Mouse (Mus musculus) kidney, adult 11 months (tissue): ENCODE data around the gene Plagl2.
A peak's percentile ranks its signal among the peaks of the same experiment; 100 is the strongest.

Experiments
- DNase-seq: peaks from one replicate; pipeline ENCODE4 v3.0.0; 2022

Plagl2 gene

DNA sequence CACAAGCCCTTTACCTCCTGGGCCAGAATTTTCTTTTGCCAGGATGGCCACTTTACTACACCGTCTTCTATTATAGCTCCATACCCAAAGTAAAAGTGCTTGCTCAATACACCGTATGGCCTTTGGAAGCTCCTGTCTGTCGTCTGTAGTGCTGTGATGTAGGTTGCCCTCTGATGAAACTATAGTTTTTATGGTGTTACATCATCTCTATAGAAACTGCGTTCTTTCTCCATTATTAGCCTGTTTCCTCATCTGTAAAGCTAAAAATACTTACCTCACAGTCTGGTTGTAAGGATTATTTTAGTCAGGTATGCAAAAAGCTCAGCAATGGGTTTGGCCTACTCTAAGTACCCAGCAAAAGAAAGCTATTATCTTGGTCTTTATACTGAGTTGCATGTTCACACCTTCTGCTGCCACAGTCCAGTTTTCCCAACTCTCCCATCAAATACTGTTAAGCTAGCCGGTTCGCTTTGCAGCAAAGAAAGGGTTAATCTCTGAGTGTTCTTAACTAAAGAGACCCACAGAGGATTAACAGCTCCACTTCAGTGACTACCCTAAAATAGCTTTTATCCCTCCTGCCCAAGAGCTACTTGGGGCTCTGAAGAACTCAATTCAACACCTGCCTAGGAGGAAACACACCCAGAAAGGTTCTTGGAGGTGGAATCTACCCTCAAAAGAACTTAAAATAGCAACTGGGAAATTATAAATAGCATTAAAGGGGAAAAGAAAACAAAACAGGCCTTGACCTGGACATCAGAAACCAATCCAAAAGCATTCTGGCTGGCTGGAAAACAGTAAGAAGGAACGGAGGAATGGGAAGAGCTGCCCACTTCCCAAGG lies 2.0 kb downstream of the Plagl2 start:
- no peak for DNase-seq

DNA sequence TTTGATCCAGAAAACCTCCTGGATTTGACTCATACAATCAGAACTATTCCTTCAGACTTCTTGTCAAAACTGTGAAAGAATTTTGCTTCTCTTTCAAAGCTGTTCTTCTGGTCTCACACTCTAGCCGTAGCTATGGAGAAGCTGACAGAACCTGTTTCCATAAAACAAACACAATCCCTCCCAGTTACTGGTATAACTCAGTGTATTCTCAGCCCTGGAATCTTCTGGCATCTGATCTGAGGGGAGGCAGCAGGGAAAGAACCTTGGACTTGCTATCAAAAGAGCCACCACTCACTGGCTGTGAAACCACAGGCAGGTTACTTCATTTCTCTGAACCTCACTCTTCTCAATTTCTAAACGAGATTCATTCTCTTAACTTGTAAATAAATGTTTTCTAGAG lies 2.8 kb downstream of the Plagl2 start:
- no peak for DNase-seq

DNA sequence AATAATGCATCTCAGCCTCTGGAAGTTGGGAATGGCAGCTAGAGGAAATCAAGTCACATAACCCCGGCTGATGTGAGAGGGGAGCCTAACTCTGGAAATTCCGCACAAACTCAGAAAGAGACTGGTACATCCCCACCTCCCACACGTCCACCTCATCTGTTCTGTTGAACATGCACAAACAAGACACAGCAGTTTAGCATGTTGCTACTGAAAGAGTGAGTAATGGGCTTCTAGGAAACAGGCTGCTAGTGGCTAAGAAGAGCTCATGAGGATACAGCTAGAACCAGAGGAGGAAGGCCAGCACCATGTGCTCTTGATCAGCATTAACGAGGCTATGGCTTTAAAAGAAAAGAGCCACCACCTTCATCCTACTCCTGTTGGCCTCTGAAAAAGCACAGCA lies 3.3 kb downstream of the Plagl2 start:
- DNase-seq: no peak

DNA sequence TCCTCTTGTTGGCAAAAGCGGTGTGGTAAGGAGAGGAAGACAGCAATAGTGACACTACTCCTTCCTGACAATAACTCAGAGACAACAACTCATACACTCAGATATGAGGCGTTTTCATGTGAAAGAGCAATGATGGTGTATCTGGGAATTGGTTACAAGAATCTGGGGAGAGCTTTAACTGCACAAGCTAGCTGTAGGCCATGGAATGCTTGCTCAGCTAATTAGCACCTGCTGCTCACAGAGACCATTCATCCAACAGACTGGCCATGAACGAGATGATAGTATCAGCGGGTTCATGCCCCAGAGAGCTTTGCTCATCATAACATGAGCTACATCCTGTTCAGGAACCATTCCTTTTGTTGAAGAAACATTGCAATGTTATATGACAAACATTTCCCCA lies 4.0 kb downstream of the Plagl2 start:
- no peak for DNase-seq

- DNase-seq: peak; percentile 33
Measured at GRCm38 (mm10) chr2:153228523-153228922, 12.7 kb downstream of the Plagl2 start.

GRCm38 (mm10) chr2:153227959-153228358 lies 13.3 kb downstream of the Plagl2 start:
- DNase-seq: no peak

DNA sequence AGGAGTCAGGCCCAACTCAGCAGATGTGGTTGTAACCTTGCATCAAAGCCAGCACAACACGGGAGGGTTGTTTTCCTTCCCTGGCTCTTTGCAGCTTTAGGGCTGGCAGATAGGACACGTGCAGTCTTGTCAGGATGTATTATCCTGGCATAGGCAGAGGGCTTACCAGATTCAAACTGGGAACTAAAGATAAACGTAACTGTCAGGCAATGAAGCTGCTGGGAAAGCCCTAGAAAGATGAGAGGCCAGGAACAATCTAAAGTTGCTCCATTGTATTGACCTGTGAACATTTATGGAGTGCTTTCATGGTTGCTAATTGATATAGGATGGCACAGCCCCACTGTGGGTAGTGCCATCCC lies 15.7 kb downstream of the Plagl2 start:
- no peak for DNase-seq

DNA sequence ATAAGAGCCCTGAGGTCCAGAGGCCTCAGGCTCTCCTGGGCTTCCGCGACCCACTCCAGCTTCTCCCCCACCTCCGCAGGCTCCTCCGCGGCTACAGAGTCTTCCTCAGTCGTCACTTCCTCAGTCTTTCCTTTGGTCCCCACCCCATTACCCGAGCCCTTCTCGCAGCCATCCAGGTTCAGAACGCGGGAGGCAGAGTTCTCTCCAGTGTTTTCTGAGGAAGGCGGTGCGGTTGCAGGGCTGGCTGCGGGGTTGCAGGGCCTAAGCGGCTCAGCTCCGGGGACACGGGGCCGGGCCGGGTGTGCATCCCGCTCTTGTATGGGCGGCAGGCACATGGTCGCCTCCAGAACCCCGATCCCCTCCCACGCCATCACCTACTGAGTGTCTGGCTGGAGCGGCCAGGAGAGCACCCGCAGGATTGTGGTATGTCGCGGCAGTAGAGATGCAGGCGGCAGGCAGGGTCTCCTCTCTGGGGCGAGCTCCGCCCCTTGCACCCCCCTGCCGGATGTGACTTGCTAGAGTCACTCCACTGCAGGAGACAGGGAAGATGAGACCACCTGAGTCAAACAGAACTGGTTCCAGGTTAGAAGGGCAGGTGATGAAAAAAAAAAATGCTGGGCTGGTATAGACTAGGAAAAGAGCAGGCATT lies 16.2 kb downstream of the Plagl2 start, which contains the start of gene Tspyl3:
TSS of gene Tspyl3 (minus strand) at position 496 of the 649 bp plus-strand sequence.
- no peak for DNase-seq

DNA sequence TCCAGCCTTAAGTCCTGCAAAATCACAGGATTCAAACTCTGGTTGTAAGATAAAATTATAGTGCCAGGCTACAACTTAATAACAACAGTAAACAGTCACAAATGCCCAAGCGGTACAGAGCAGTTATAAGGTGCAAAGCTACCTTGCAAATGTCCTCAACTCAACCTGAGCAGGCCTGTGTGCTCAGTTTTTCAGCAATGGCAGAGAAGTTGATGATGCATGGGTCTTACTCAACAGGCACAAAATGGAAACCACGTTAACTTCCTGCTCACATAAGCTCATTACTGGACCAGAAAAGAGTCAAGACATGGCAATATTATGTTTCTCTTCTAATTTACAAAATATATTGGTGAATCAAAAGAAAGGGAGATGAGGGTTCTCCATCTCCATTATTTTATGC lies 18.7 kb downstream of the Plagl2 start:
- DNase-seq: no peak

DNA sequence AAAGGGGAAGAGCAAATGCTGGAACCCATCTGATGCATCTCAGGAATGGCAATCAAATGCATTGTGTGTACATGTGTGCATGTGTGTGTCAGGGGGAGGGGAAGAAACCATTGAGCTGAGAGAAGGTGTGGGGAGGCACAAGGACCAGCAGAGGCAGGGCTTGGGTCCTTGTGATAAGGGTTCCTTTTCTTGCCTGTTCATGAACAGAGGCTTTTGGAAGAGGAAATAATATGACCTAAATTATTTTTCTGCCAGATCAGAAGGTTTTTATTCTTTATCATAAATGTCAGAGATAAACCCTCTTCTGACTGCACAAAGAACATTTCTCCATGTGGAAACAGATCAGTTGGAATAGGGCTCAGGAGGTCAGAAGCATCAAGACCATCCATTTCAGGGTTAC lies 19.1 kb downstream of the Plagl2 start:
- no peak for DNase-seq

DNA sequence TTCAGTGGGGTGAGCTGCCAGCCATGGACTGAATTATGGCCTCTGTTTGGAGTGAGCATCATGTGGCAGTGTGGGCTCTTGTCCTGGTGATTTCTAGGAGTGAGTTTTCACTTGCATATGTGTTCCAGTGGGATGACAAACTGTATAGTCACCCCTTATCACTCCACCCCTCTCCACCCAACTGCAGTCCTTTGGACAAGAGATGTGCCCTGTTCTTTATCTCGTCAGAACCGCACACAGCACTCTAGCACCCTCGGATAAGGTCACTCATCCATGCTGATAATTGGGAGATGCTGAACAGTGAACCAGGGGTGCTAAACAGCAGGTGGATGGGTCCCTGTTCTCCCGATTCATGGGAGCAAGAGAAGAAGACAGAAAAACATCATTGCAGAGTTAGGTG lies 19.6 kb downstream of the Plagl2 start:
- no peak for DNase-seq

GRCm38 (mm10) chr2:153218516-153218915 lies 22.7 kb downstream of the Plagl2 start:
- no peak for DNase-seq

- no peak for DNase-seq
Measured at GRCm38 (mm10) chr2:153217826-153218340, 23.3 kb downstream of the Plagl2 start.

- no peak for DNase-seq
Measured at GRCm38 (mm10) chr2:153215421-153215820, 25.8 kb downstream of the Plagl2 start.

GRCm38 (mm10) chr2:153214771-153215259 lies 26.4 kb downstream of the Plagl2 start:
- no peak for DNase-seq

- no peak for DNase-seq
Measured at GRCm38 (mm10) chr2:153213351-153213750, 27.9 kb downstream of the Plagl2 start.

DNA sequence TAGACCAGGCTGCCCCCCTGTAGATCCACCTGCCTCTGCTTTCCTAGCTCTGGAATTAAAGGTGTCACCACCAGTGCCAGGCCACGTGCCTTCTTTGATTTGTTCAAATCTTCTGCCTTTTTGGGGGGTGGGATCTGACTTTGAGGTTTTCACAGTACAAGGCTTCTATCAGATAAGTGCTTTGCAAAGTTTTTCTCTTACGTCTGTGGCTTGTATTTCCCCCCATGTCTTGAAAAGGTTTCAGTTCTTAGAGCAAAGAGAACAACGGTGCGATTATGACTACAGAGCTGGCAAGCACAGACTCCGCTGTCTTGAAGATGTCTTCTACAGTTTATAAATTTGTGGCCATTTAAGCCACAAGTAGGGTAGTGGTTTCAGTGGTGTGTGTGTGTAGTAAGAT lies 29.8 kb downstream of the Plagl2 start:
- no peak for DNase-seq

- DNase-seq: no peak
Measured at GRCm38 (mm10) chr2:153209286-153209685, 31.9 kb downstream of the Plagl2 start.

DNA sequence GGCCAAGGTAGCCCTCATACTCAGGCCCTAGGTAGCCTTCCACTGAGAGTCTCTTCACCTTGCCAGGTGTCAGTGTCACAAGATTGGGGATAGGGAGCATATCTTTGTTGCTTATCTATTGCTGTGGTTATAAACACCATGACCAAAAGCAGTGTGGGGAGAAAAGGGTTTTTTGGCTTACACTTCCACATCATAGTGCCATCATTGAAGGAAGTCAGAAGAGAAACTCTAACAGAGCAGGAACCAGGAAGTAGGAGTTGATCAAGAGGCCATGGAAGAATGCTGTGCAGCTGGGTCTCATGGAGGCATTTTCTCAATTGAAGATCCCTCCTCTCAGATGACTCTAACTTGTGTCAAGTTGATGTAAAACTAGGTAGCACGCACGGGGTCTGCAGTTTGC lies 33.1 kb downstream of the Plagl2 start:
- DNase-seq: no peak

DNA sequence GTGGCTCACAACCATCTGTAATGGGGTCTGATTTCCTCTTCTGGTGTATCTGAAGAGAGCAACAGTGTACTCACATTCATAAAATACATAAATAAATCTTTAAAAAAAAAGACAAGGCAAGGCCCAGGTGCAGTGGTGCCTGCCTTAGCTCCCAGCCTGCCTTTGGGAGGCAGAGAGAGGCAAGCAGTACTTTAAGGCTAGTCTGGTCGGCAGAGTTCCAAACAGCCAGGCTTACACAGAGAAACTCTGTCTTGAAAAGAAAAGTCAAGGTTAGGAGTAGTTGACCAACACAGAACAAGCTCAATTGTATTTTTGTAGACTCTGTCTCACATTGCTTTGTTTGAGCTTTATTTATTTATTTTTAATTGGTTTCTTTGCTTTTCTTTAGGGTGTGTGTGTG lies 38.5 kb downstream of the Plagl2 start:
- no peak for DNase-seq

- DNase-seq: no peak
Measured at GRCm38 (mm10) chr2:153199114-153199513, 42.1 kb downstream of the Plagl2 start.

DNA sequence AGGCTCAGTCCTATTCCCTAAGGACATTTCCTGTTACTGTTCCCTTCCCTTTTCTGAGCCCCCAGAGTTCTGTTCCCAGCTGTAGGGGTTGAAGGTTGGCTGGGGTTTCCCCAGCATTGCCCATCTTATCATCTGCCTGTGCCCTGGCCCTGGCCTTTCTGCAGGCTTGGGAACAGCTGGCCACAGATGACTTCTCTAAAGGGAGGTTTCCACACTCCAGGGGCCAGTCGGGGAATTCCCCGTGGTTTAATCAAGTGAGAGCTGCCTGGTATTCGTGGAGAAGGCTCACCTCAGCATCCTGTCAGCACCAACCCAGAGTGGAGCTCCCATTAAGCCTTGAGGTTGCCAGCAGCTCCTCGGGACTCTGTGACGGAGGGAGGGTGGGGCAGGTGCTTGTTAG lies 42.7 kb downstream of the Plagl2 start:
- no peak for DNase-seq

GRCm38 (mm10) chr2:153194255-153194654 lies 47.0 kb downstream of the Plagl2 start:
- no peak for DNase-seq

GRCm38 (mm10) chr2:153191242-153191641 lies 50.0 kb downstream of the Plagl2 start:
- DNase-seq: no peak
